Mouse (Mus musculus) MEL (cell line): ENCODE data around the gene Nol12. TPM values are rescaled to one million over a fixed set of nuclear protein-coding genes. Genes with fewer than 3 reads are reported as not detected.

Experiments
- DNase-seq: peaks from one replicate; pipeline ENCODE4 v3.0.0; 2011; ENCODE audit warnings: low read depth, low spot score
- H3K27ac ChIP-seq: 2 replicates; pipeline ENCODE4 v1.5.1; 2012; ENCODE audit warnings: low read depth, mild to moderate bottlenecking, control low read depth, low read length, moderate library complexity; ENCODE audit not compliant: control insufficient read depth
- H3K27me3 ChIP-seq, 2 experiments: fragments of 150-350 bp in 1 of 2; sonication (generic) in 1 of 2; 2 replicates each; pipeline ENCODE4 v1.6.1; 2012; ENCODE audit warnings: low read length in 2 of 2, mild to moderate bottlenecking in 2 of 2, improper control_type of control experiment in 1 of 2, moderate library complexity in 1 of 2; ENCODE audit not compliant: insufficient read depth in 2 of 2, control insufficient read depth in 1 of 2
- H3K36me3 ChIP-seq, 2 experiments: 2 replicates each; pipeline ENCODE4 v1.6.1; 2012 to 2014; ENCODE audit warnings: low read length in 2 of 2, improper control_type of control experiment in 1 of 2, inconsistent platforms in 1 of 2, mild to moderate bottlenecking in 1 of 2; ENCODE audit not compliant: insufficient read depth in 2 of 2, control insufficient read depth in 1 of 2
- H3K4me1 ChIP-seq, 2 experiments: fragments of 150-350 bp in 1 of 2; sonication (generic) in 1 of 2; 2 replicates each; pipeline ENCODE4 v1.6.1; 2012; ENCODE audit warnings: low read length in 2 of 2, improper control_type of control experiment in 1 of 2, mild to moderate bottlenecking in 1 of 2; ENCODE audit not compliant: insufficient read depth in 2 of 2, control insufficient read depth in 1 of 2
- H3K4me3 ChIP-seq, 2 experiments: fragments of 150-350 bp in 1 of 2; sonication (generic) in 1 of 2; 2 replicates each; pipeline ENCODE4 v1.5.1; 2012; ENCODE audit warnings: low read depth in 2 of 2, low read length in 2 of 2, mild to moderate bottlenecking in 2 of 2, moderate library complexity in 2 of 2, control low read depth in 1 of 2, improper control_type of control experiment in 1 of 2; ENCODE audit not compliant: control insufficient read depth in 1 of 2, insufficient read depth in 1 of 2
- H3K79me2 ChIP-seq: 2 replicates; pipeline ENCODE4 v1.6.1; 2012; ENCODE audit warnings: mild to moderate bottlenecking, low read length, moderate library complexity; ENCODE audit not compliant: control insufficient read depth, poor library complexity, insufficient read depth
- H3K9ac ChIP-seq: 2 replicates; pipeline ENCODE4 v1.6.1; 2012; ENCODE audit warnings: low read depth, mild to moderate bottlenecking, control low read depth, low read length, moderate library complexity; ENCODE audit not compliant: control insufficient read depth, poor library complexity, severe bottlenecking
- H3K9me3 ChIP-seq: fragments of 150-350 bp; sonication (generic); replicated peaks from 2 replicates; pipeline ENCODE4 v1.6.1; 2012; ENCODE audit warnings: mild to moderate bottlenecking, low read length, improper control_type of control experiment, moderate library complexity; ENCODE audit not compliant: insufficient read depth
- BHLHE40 ChIP-seq: IDR thresholded peaks from 2 replicates; pipeline ENCODE4 v1.6.1; 2012; ENCODE audit warnings: low read depth, mild to moderate bottlenecking, inconsistent platforms, low read length, improper control_type of control experiment, borderline replicate concordance
- CHD1 ChIP-seq: IDR thresholded peaks from 2 replicates; pipeline ENCODE4 v1.6.1; 2012; ENCODE audit warnings: low read depth, mild to moderate bottlenecking, inconsistent platforms, low read length, improper control_type of control experiment
- CHD2 ChIP-seq: IDR thresholded peaks from 2 replicates; pipeline ENCODE4 v1.6.1; 2011; ENCODE audit warnings: low read length, improper control_type of control experiment
- CTCF ChIP-seq, 3 experiments: IDR thresholded peaks in 2 of 3; conservative IDR thresholded peaks in 1 of 3; 2 replicates each; pipeline ENCODE4 v1.5.1; 2011 to 2012; ENCODE audit warnings: low read length in 3 of 3, low read depth in 2 of 3, mild to moderate bottlenecking in 2 of 3, improper control_type of control experiment in 1 of 3, inconsistent platforms in 1 of 3, mixed read lengths in 1 of 3, moderate library complexity in 1 of 3; ENCODE audit not compliant: control insufficient read depth in 1 of 3, insufficient read depth in 1 of 3, poor library complexity in 1 of 3, severe bottlenecking in 1 of 3
- ELF1 ChIP-seq: IDR thresholded peaks from 2 replicates; pipeline ENCODE4 v1.6.1; 2014; ENCODE audit warnings: low read depth, mild to moderate bottlenecking, inconsistent platforms, low read length, improper control_type of control experiment, moderate library complexity
- EP300 ChIP-seq, 2 experiments: IDR thresholded peaks; 2 replicates each; pipeline ENCODE4 v1.6.1; 2011; ENCODE audit warnings: improper control_type of control experiment in 2 of 2, low read length in 2 of 2, low read depth in 1 of 2, mild to moderate bottlenecking in 1 of 2
- ETS1 ChIP-seq: IDR thresholded peaks from 2 replicates; pipeline ENCODE4 v1.6.1; 2012; ENCODE audit warnings: low read depth, mild to moderate bottlenecking, inconsistent platforms, low read length, improper control_type of control experiment, moderate library complexity
- GATA1 ChIP-seq: IDR thresholded peaks from 2 replicates; pipeline ENCODE4 v1.6.1; 2011; ENCODE audit warnings: low read depth, low read length, improper control_type of control experiment
- JUND ChIP-seq: IDR thresholded peaks from 2 replicates; pipeline ENCODE4 v1.6.1; 2011; ENCODE audit warnings: low read depth, mild to moderate bottlenecking, improper control_type of control experiment, low read length
- KAT2A ChIP-seq: conservative IDR thresholded peaks from 2 replicates; pipeline ENCODE4 v1.6.1; 2012; ENCODE audit warnings: low read depth, low read length, improper control_type of control experiment, inconsistent platforms
- MAFK ChIP-seq: IDR thresholded peaks from 2 replicates; pipeline ENCODE4 v1.6.1; 2011; ENCODE audit warnings: low read depth, mild to moderate bottlenecking, low read length, improper control_type of control experiment, borderline replicate concordance
- MAX ChIP-seq: IDR thresholded peaks from 2 replicates; pipeline ENCODE4 v1.6.1; 2011; ENCODE audit warnings: low read length, improper control_type of control experiment
- MAZ ChIP-seq: IDR thresholded peaks from 2 replicates; pipeline ENCODE4 v1.6.1; 2012; ENCODE audit warnings: low read depth, mild to moderate bottlenecking, inconsistent platforms, low read length, improper control_type of control experiment
- MEF2A ChIP-seq: IDR thresholded peaks from 2 replicates; pipeline ENCODE4 v1.6.1; 2014; ENCODE audit warnings: low read depth, mild to moderate bottlenecking, inconsistent platforms, low read length, improper control_type of control experiment; ENCODE audit not compliant: poor library complexity, insufficient replicate concordance, severe bottlenecking; ENCODE audit errors: extremely low read depth
- MXI1 ChIP-seq: IDR thresholded peaks from 2 replicates; pipeline ENCODE4 v1.6.1; 2011; ENCODE audit warnings: mild to moderate bottlenecking, low read depth, low read length, improper control_type of control experiment
- MYC ChIP-seq: IDR thresholded peaks from 2 replicates; pipeline ENCODE4 v1.6.1; 2011; ENCODE audit warnings: low read depth, mild to moderate bottlenecking, low read length, improper control_type of control experiment, moderate library complexity
- NRF1 ChIP-seq: IDR thresholded peaks from 2 replicates; pipeline ENCODE4 v1.6.1; 2014; ENCODE audit warnings: low read depth, mild to moderate bottlenecking, inconsistent platforms, low read length, improper control_type of control experiment, moderate library complexity; ENCODE audit not compliant: poor library complexity, insufficient read depth, severe bottlenecking
- POLR2A ChIP-seq, 2 experiments: IDR thresholded peaks; 2 replicates each; pipeline ENCODE4 v1.6.1; 2011 to 2012; ENCODE audit warnings: low read length in 2 of 2, mild to moderate bottlenecking in 2 of 2, control low read depth in 1 of 2, improper control_type of control experiment in 1 of 2, low read depth in 1 of 2, moderate library complexity in 1 of 2; ENCODE audit not compliant: control insufficient read depth in 1 of 2, insufficient read depth in 1 of 2, poor library complexity in 1 of 2
- POLR2AphosphoS5 ChIP-seq: IDR thresholded peaks from 2 replicates; pipeline ENCODE4 v1.6.1; 2012; ENCODE audit warnings: low read depth, borderline replicate concordance, mild to moderate bottlenecking, inconsistent platforms, low read length, moderate library complexity, mixed read lengths
- RCOR1 ChIP-seq: IDR thresholded peaks from 2 replicates; pipeline ENCODE4 v1.6.1; 2012; ENCODE audit warnings: low read depth, mild to moderate bottlenecking, inconsistent platforms, low read length, improper control_type of control experiment
- SIN3A ChIP-seq: IDR thresholded peaks from 2 replicates; pipeline ENCODE4 v1.6.1; 2012; ENCODE audit warnings: low read length, improper control_type of control experiment, inconsistent platforms
- SMC3 ChIP-seq: IDR thresholded peaks from 2 replicates; pipeline ENCODE4 v1.6.1; 2011; ENCODE audit warnings: low read depth, low read length, improper control_type of control experiment
- TBP ChIP-seq: IDR thresholded peaks from 2 replicates; pipeline ENCODE4 v1.8.0; 2011; ENCODE audit warnings: low read depth, low read length, improper control_type of control experiment
- UBTF ChIP-seq: IDR thresholded peaks from 2 replicates; pipeline ENCODE4 v1.6.1; 2012; ENCODE audit warnings: low read depth, mild to moderate bottlenecking, inconsistent platforms, low read length, improper control_type of control experiment, moderate library complexity, borderline replicate concordance; ENCODE audit not compliant: insufficient read depth
- USF1 ChIP-seq: IDR thresholded peaks from 2 replicates; pipeline ENCODE4 v1.6.1; 2014; ENCODE audit warnings: low read depth, mild to moderate bottlenecking, inconsistent platforms, low read length, improper control_type of control experiment, moderate library complexity
- ZC3H11A ChIP-seq: IDR thresholded peaks from 2 replicates; pipeline ENCODE4 v1.6.1; 2012; ENCODE audit warnings: low read depth, mild to moderate bottlenecking, inconsistent platforms, low read length, improper control_type of control experiment
- ZKSCAN1 ChIP-seq: IDR thresholded peaks from 2 replicates; pipeline ENCODE4 v1.6.1; 2012; ENCODE audit warnings: low read depth, mild to moderate bottlenecking, inconsistent platforms, low read length, improper control_type of control experiment, moderate library complexity
- ZMIZ1 ChIP-seq: IDR thresholded peaks from 2 replicates; pipeline ENCODE4 v1.6.1; 2012; ENCODE audit warnings: low read depth, mild to moderate bottlenecking, inconsistent platforms, low read length, improper control_type of control experiment, moderate library complexity
- ZNF384 ChIP-seq: IDR thresholded peaks from 2 replicates; pipeline ENCODE4 v1.6.1; 2012; ENCODE audit warnings: low read depth, mild to moderate bottlenecking, inconsistent platforms, low read length, improper control_type of control experiment
- polyA plus RNA-seq, 2 experiments: library from polyadenylated mRNA; stranded (reverse) in 1 of 2; unstranded in 1 of 2; fragments of >175 nt in 1 of 2; fragments of >200 nt in 1 of 2; gene quantifications; 2 replicates each; pipeline versions ENCODE4 v1.2.1 to v1.2.4; 2012; ENCODE audit warnings: low replicate concordance in 2 of 2, low read depth in 1 of 2; ENCODE audit not compliant: insufficient read length in 2 of 2, insufficient read depth in 1 of 2, missing spikeins in 1 of 2
- total RNA-seq: library from RNA; depleted of rRNA; stranded (reverse); fragments of 300-350 nt; gene quantifications from 2 replicates; pipeline ENCODE4 v1.2.3, GENCODE M21; 2012

The Nol12 gene
- total and polyA plus RNA-seq, 3 experiments: 40.8 to 127 TPM; not detected in 1

GRCm38 (mm10) chr15:78919914-78920313 is 14.8 kb upstream of the Nol12 start:
- Histone ChIP-seq H3K9me3 (no peaks in the 10 kb centered on the region), H3K36me3 (peaks cover 0 to 37% of the 10 kb centered on the region in 2 experiments; a peak in 2 of 4 replicates), H3K4me1 (peaks cover 4 to 61% of the 10 kb centered on the region in 2 experiments)
- peak; percentile 62; the same call in 1 of the 2 replicates for TF ChIP-seq BHLHE40
- TF ChIP-seq MAFK: no peak
- TF ChIP-seq CTCF (IDR thresholded peaks at IDR 0.05 in 2 of 3, conservative IDR thresholded peaks at IDR 0.05 in 1 of 3; ENCODE audit: control insufficient read depth in 1 of 3, insufficient read depth in 1 of 3, low read depth in 2 of 3, low read length in 3 of 3, poor library complexity in 1 of 3, severe bottlenecking in 1 of 3): no peak
- TF ChIP-seq JUND: 0 out of 2 replicates have a peak, but pooled peaks have one; percentile 45
- TF ChIP-seq RCOR1: peak; percentile 91
- TF ChIP-seq MEF2A: no peak
- TF ChIP-seq MXI1: no peak
- 0 out of 2 replicates have a peak, but pooled peaks have one; percentile 45 for TF ChIP-seq MAZ
- no peak; the same call in none of the 2 replicates for TF ChIP-seq SMC3
- TF ChIP-seq NRF1: no peak
- TF ChIP-seq ETS1: peak; percentile 25; the same call in 1 of the 2 replicates
- TF ChIP-seq SIN3A: peak; percentile 57; the same call in 1 of the 2 replicates
- TF ChIP-seq GATA1: peak; percentile 65
- TF ChIP-seq CHD1: no peak
- peak; percentile 46; the same call in 1 of the 2 replicates for TF ChIP-seq MAX
- no peak for TF ChIP-seq ZKSCAN1
- no peak for TF ChIP-seq MYC
- TF ChIP-seq KAT2A: no peak; the same call in 1 of the 2 replicates
- peak in 1 of 2 experiments; percentile 32; a peak in 1 of 4 replicates for TF ChIP-seq POLR2A (IDR thresholded peaks at IDR 0.05; ENCODE audit: control insufficient read depth in 1 of 2, insufficient read depth in 1 of 2, low read depth in 1 of 2, low read length in 2 of 2, poor library complexity in 1 of 2)
- peak; percentile 51 to 70 for TF ChIP-seq EP300 (IDR thresholded peaks at IDR 0.05; ENCODE audit: low read depth in 1 of 2, low read length in 2 of 2)
- TF ChIP-seq ZNF384: no peak
- TF ChIP-seq CHD2: no peak
- TF ChIP-seq POLR2AphosphoS5: no peak
- TF ChIP-seq TBP: no peak
- no peak for TF ChIP-seq ELF1
- no peak for TF ChIP-seq ZMIZ1
- TF ChIP-seq UBTF: no peak
- TF ChIP-seq ZC3H11A: no peak
- TF ChIP-seq USF1: no peak
- TF ChIP-seq, all 39 proteins: peak for 10
- Histone ChIP-seq H3K27me3 (no peaks in the 10 kb centered on the region), H3K9ac (no peak overlapping the region), H3K27ac (peak overlapping the region; percentile 45), H3K4me3 (peak overlapping the region in 1 of 2 experiments; percentile 18; a peak in 2 of 4 replicates), H3K79me2 (peaks cover 14% of the 10 kb centered on the region)
- peak; percentile 70 for DNase-seq
